Mouse (Mus musculus) heart, adult 18-20 months (tissue): ENCODE results near the gene Rad23b. TPM values are rescaled to one million over a fixed set of nuclear protein-coding genes. Genes with fewer than 3 reads are reported as not detected.
"Not testable (repeated sequence)": the region's sequence is repeated elsewhere in the genome, so short reads cannot be mapped to it uniquely, and the experiment has no call there.

Experiments used
- DNase-seq, 2 experiments: peaks; one replicate each; pipeline ENCODE4 v3.0.0; 2021 to 2022; ENCODE audit warnings: mixed read lengths in 1 of 2
- long read RNA-seq, 2 experiments: library from polyadenylated mRNA; stranded (forward); transcript quantifications; one replicate each; pipeline ENCODE4 v2.0.0; 2021
- total RNA-seq, 2 experiments: library from RNA; stranded (reverse); gene quantifications; 2 replicates each; pipeline ENCODE4 v1.2.3; 2021

Gene Rad23b
- 100 to 1,000 TPM; 113 to 115 TPM for total RNA-seq
- long read RNA-seq, experiment 1, transcript Rad23b-201 (10 exons, 3,810 nt): major isoform, 12 of 18 reads
- long read RNA-seq, experiment 1, partial matches to known transcripts: 3 of 18 reads
- long read RNA-seq, experiment 1, other reads (novel, unspliced or antisense): 3 of 18 reads
- long read RNA-seq, experiment 2, transcript Rad23b-201 (10 exons, 3,810 nt): major isoform, 9 of 14 reads
- long read RNA-seq, experiment 2, partial matches to known transcripts: 0 of 14 reads
- long read RNA-seq, experiment 2, other reads (novel, unspliced or antisense): 5 of 14 reads

DNA sequence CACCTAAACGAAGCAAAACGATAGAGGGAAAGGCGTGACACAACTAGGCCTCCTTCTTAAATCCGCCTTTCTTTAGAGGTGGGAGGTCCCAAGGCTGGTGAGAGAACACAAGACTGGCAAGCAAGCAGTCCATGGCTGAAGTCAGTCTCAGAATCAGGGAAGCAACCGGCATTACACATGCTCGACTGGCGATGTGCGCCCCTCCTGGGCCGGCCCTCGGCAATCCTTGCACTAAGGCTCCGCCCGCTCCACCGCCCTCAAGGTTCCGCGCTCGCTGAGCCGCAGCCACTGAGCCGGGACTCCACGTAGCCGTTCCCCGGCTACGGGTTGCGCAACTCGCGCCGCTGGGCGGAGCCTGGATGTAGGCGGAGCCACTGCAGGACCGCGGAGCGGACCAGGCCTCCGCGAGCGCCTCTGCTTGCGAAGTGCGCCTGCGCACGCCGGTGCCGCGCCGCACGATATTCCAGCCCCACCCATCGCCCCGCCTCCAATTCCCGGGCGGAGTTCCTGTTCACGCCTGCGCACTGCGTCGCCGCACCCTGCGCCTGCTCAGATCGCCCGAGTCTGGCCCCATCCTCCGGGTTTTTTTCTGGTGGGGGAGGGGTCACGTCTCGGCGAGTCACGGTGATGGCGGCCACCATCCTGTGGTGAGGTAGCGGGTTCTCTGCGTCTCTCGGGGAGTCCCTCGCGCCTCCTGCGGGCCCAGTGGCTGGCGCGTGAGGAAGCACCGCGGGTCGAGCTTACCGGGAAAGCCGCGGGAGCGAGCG lies at the start of gene Rad23b:
Gene Rad23b, plus strand, starts transcription at position 592 of the 767 bp plus-strand sequence.
- DNase-seq: peak; percentile 100

DNA sequence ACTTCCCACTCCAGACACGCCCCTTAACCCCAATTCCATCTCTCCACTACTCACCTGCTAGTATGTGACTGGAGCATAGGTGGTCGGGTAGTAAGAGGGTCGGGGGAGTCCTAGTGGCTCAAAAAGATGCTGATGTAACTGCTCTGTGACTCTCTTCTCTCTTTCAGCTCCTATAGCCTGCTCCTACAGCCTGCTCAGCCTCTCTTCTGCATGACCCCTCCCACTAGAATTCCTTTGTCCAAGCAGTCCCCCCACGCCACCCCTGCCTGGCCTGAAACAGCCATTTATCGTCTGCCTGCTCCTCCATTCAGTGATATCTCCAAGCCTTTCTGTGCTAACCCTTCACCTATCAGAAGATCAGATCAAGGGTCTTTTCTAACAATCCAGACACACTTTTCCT lies 45.7 kb upstream of the Rad23b start:
- DNase-seq: no peak

GRCm38 (mm10) chr4:55306636-55307035 lies 43.2 kb upstream of the Rad23b start:
- DNase-seq: no peak

DNA sequence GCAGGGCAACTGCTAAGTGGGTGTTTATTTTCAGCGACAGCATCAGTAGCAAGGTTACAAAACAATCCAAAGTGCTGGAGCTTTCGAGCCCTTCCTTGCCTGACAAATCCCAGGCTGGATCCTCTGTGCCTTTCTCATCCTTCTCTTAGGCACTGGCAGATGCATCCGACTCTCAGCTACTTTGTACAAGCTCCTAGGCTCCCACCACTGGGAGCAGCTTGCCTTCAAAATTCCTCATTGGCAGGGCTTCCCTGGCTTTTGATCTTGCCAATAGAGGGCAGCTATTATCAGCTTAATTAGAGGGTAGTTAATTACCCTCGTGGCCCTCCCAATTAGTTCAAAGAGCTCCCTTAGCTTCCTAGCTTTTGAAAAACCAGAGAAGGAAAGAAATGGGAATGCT lies 33.1 kb upstream of the Rad23b start:
- DNase-seq: no peak

GRCm38 (mm10) chr4:55318350-55318749 lies 31.5 kb upstream of the Rad23b start:
- not testable (repeated sequence) for DNase-seq

- no peak for DNase-seq
Measured at GRCm38 (mm10) chr4:55325786-55326518, 23.9 kb upstream of the Rad23b start.

DNA sequence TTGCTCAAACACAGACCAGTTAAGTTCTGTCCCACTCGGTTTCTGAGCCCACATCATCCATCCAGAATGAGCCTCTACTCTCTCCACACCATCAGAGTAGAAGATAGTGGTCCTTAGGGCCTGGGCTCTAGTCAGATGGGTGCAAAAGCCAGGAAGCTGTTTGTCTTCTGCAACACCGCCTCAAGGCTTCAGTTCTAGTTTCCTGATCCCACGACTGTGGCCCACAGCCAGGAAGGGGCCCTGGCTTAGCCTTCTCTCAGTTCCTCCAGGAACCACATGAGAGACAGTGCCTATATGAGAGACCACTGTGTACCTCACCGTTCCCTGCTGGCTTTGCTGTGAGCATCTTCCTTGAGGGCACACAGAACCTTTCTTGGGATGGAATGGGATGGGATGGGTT lies 22.3 kb upstream of the Rad23b start:
- peak in 1 of 2 experiments; percentile 13 for DNase-seq

- no peak for DNase-seq
Measured at GRCm38 (mm10) chr4:55328471-55328870, 21.4 kb upstream of the Rad23b start.

DNA sequence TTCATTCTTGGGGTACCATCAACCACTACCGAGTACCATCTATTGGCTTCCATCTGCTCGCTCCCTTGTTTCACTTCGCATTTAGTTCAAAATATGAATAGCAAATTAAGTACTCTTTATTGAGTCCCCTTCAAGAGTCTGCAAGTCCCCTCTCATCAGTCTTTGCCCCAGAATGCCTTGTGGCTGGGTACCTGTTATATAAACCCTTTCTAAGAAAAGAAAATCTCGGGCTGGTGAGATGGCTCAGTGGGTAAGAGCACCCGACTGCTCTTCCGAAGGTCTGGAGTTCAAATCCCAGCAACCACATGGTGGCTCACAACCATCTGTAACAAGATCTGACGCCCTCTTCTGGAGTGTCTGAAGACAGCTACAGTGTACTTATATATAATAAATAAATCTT lies 20.9 kb upstream of the Rad23b start:
- DNase-seq: not testable (repeated sequence)

GRCm38 (mm10) chr4:55329621-55330346 lies 20.1 kb upstream of the Rad23b start:
- DNase-seq: no peak

- DNase-seq: no peak
Measured at GRCm38 (mm10) chr4:55335030-55335770, 14.6 kb upstream of the Rad23b start.

DNA sequence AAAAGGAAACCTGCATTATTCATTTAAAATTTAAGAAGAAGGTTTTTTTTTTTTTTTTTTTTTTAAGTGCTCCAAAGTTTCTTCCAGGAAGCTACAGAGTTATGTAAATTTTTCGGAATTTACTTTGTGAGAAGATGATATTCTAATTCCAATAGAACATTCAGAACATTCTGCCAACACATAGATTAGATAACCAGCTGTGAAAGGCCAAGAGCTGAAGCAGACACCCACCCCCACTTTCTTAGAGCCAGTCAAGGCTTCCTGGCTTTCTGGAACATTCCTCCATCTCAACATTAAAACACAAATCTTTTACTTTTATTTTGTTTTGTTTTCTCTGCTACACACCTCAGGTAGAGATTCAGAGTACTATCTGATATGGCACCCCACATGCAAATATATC lies 10.9 kb upstream of the Rad23b start:
- no peak for DNase-seq

DNA sequence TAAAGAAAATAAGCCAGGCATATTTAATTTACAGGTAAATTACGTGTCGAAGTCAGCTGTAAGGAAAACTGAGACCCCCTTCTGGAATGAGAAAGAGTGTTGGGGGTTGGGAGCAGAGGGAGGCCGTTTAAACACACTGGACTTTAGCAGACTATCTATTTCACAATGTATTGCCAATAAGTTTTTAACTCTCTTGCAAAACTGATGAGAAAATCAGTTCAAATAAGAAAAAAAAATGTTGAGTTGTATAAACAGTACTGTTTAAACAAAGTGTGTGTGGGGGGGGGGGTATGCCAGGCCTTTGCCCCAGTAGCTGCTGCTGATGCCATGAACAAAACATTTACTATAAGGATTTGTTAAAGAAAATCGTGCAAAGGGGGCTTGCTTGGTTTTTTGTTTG lies 10.5 kb upstream of the Rad23b start:
- DNase-seq: no peak

- DNase-seq: no peak
Measured at GRCm38 (mm10) chr4:55341797-55342196, 8.0 kb upstream of the Rad23b start.

GRCm38 (mm10) chr4:55342602-55343001 lies 7.2 kb upstream of the Rad23b start:
- DNase-seq: peak in 1 of 2 experiments; percentile 10

- no peak for DNase-seq
Measured at GRCm38 (mm10) chr4:55343287-55343686, 6.6 kb upstream of the Rad23b start.

DNA sequence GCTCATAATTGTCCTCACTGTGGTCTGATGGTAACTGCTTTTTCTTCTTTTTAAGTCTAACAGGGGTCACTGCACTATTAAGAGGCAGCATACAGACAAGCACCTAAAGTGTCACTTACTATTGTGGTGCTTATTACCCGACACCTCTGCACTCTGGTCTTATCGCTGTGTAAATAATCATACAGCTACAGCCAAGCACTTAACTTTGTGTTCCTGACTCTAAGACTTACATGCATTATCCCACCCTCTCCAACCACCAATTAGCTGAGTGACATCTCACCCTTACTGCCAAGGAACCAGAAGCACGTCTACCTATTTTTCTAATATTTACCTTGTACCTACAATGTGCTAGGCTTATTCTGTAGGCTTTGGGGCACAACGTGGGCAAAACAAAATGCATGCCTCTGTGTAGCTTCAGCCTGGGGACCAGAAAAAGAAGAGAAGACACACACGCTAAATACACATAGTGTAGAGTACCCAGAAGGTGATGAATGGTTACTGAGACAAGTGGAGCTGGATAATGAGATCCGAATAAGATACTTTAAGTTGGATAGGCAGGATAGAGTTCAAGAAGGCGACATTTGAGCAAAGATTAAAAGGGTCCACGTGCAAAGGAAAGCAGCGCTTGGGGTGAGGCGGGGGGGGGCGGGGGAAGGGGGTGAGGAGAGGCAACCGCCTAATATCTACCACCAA lies 938 bp upstream of the Rad23b start:
- DNase-seq: no peak

GRCm38 (mm10) chr4:55350219-55350931 lies 532 bp downstream of the Rad23b start:
- peak in 1 of 2 experiments; percentile 36 for DNase-seq

DNA sequence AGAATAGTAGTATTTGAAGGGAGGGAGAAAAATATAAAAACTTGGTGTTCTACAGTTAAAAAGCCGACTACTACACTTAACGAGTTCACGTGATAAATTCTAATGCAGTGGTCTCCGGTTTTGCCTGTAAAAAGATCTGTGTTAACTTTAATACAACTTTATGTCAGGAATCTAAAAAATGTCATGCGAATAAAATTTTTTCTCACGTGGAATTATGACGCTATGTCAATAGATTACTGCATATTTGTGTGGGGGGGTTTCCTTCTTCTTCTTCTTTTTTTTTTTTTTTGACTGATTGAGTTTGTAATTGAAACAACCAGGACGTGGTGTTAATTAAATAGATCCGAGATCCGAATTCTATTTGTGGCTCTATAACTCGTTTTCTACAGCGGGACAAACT lies 1.2 kb downstream of the Rad23b start:
- DNase-seq: no peak

DNA sequence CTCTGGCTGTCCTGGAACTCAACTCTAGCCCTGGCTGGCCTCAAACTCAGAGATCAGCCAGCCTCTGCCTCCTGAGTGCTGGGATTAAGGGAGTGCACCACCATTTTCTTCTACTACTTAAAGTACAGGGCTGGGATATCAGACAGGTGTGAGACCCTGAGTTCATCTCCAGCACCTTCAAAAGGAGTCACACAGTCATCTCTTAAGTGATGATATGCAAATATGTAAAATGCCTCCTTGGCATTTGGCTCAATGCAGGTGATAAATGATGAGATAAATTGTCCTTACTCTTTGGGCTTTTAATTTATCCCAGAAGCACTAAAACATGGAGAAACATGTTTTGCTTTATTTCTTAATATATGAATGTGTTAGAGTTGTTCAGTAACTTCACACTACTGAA lies 2.0 kb downstream of the Rad23b start:
- no peak for DNase-seq
